Mouse (Mus musculus) megakaryocyte-erythroid progenitor cell, adult 5 weeks (primary cell): ENCODE measurements around the gene Trim32. TPM values are rescaled to one million over a fixed set of nuclear protein-coding genes. Genes with fewer than 3 reads are reported as not detected.

Source experiments
- polyA plus RNA-seq: library from polyadenylated mRNA; stranded (reverse); fragments of >175 nt; gene quantifications from 2 replicates; pipeline ENCODE4 v1.2.3, GENCODE M21; 2012

Trim32 gene
- 4.1 and 5.5 TPM in 2 replicates for polyA plus RNA-seq

GRCm38 (mm10) chr4:65604504-65605150 is at the start of gene Trim32:
TSS of gene Trim32 (plus strand) at chr4:65604986.

